Mouse (Mus musculus) hindbrain, postnatal 0 days (tissue): ENCODE measurements around the gene Gemin7. TPM values are rescaled to one million over a fixed set of nuclear protein-coding genes. Genes with fewer than 3 reads are reported as not detected.

ENCODE experiments used
- ATAC-seq: fragments of 200-750 bp; cut with Nextera tagmentation; 2 replicates; pipeline ENCODE4 v1.8.0; 2017; ENCODE audit warnings: mild to moderate bottlenecking, moderate TSS enrichment, moderate library complexity
- DNase-seq: peaks from one replicate; pipeline ENCODE4 v3.0.0-alpha.2; 2015; ENCODE audit warnings: low spot score
- H3K27ac ChIP-seq: fragments of 300-500 bp; sonication (generic); 2 replicates; pipeline ENCODE4 v1.5.1; 2014; ENCODE audit warnings: mild to moderate bottlenecking
- H3K27me3 ChIP-seq: fragments of 300-500 bp; sonication (generic); 2 replicates; pipeline ENCODE4 v1.6.1; 2014; ENCODE audit warnings: low read length, mixed read lengths; ENCODE audit not compliant: insufficient read depth
- H3K36me3 ChIP-seq: fragments of 300-500 bp; sonication (generic); 2 replicates; pipeline ENCODE4 v1.6.1; 2014; ENCODE audit warnings: low read length, mixed read lengths; ENCODE audit not compliant: insufficient read depth
- H3K4me1 ChIP-seq: fragments of 300-500 bp; sonication (generic); 2 replicates; pipeline ENCODE4 v1.6.1; 2014; ENCODE audit warnings: antibody characterized with exemption, low read length, mixed read lengths; ENCODE audit not compliant: insufficient read depth
- H3K4me2 ChIP-seq: fragments of 300-500 bp; sonication (generic); 2 replicates; pipeline ENCODE4 v1.6.1; 2014; ENCODE audit warnings: low read depth, mild to moderate bottlenecking, low read length, moderate library complexity, mixed read lengths
- H3K4me3 ChIP-seq: fragments of 300-500 bp; sonication (generic); 2 replicates; pipeline ENCODE4 v1.5.1; 2014; ENCODE audit warnings: low read length
- H3K9ac ChIP-seq: fragments of 300-500 bp; sonication (generic); replicated peaks from 2 replicates; pipeline ENCODE4 v1.6.1; 2014; ENCODE audit warnings: mild to moderate bottlenecking, low read length, moderate library complexity, mixed read lengths
- H3K9me3 ChIP-seq: fragments of 300-500 bp; sonication (generic); 2 replicates; pipeline ENCODE4 v1.6.1; 2016; ENCODE audit warnings: low read length, mixed read lengths
- CTCF ChIP-seq: IDR thresholded peaks from 2 replicates; pipeline ENCODE4 v1.5.1; 2016; ENCODE audit warnings: antibody characterized with exemption, control low read depth, low read depth
- WGBS: fragments of 180-500 bp; shearing (Covaris S2); extraction: QIAGEN DNeasy Blood & Tissue Kit; methylation state at CpG from one replicate; pipeline ENCODE4 v1.1.7; 2014; 5-methylcytosine and 5-hydroxymethylcytosine counted together
- polyA plus RNA-seq: library from polyadenylated mRNA; unstranded; fragments of >200 nt; fragmentation: Nextera tagmentation; extraction: Ambion mirVana; gene quantifications from 2 replicates; pipeline ENCODE4 v1.2.1, GENCODE M21; 2015
- total RNA-seq: library from RNA; depleted of rRNA; stranded (reverse); fragments of >200 nt; gene quantifications from 2 replicates; pipeline ENCODE4 v1.2.3, GENCODE M21; 2014

The Gemin7 gene
- total and polyA plus RNA-seq, 2 experiments from 2014 or later: 61.7 to 162 TPM

GRCm38 (mm10) chr7:19578436-19578835, 1.0 kb upstream of the Gemin7 start:
- DNase-seq (no peak), ATAC-seq (no peak)
- Histone ChIP-seq H3K4me2 (no peak overlapping the region), H3K27me3 (peaks cover 18% of the 10 kb centered on the region), H3K9me3 (no peaks in the 10 kb centered on the region), H3K9ac (no peak overlapping the region), H3K27ac (no peak overlapping the region), H3K4me3 (no peak overlapping the region), H3K4me1 (peaks cover 10% of the 10 kb centered on the region; the same call in 1 of the 2 replicates), H3K36me3 (peaks cover 22% of the 10 kb centered on the region)
- no peak for TF ChIP-seq CTCF
- WGBS: 62% methylated on average over 4 of the region's 4 CpGs

GRCm38 (mm10) chr7:19577877-19578414, 551 bp upstream of the Gemin7 start:
- Histone ChIP-seq H3K9ac (no peak overlapping the region), H3K4me1 (peaks cover 10% of the 10 kb centered on the region; the same call in 1 of the 2 replicates), H3K4me2 (peak overlapping the region; percentile 67), H3K27me3 (peaks cover 18% of the 10 kb centered on the region), H3K4me3 (peak overlapping the region; percentile 35), H3K36me3 (peaks cover 20% of the 10 kb centered on the region; the same call in 1 of the 2 replicates), H3K27ac (no peak overlapping the region), H3K9me3 (no peaks in the 10 kb centered on the region)
- DNase-seq (no peak), ATAC-seq (no peak)
- WGBS: 20% methylated on average over 10 of the region's 10 CpGs
- TF ChIP-seq CTCF: no peak

GRCm38 (mm10) chr7:19575559-19575958, 1.8 kb downstream of the Gemin7 start:
- Histone ChIP-seq H3K9ac (no peak overlapping the region), H3K4me2 (no peak overlapping the region), H3K36me3 (peaks cover 3% of the 10 kb centered on the region; the same call in 1 of the 2 replicates), H3K27ac (no peak overlapping the region), H3K4me3 (no peak overlapping the region), H3K4me1 (peaks cover 16% of the 10 kb centered on the region), H3K9me3 (no peaks in the 10 kb centered on the region), H3K27me3 (peaks cover 18% of the 10 kb centered on the region)
- TF ChIP-seq CTCF: no peak
- ATAC-seq (no peak), DNase-seq (no peak)
- WGBS: 68% methylated on average over 3 of the region's 3 CpGs

GRCm38 (mm10) chr7:19573776-19574140, 3.6 kb downstream of the Gemin7 start:
- WGBS: 23% methylated on average over 16 of the region's 16 CpGs
- H3K9ac ChIP-seq: peak overlapping the region; percentile 76
- no peak for TF ChIP-seq CTCF
- ATAC-seq: no peak
- peak overlapping the region; percentile 79 for H3K4me2 ChIP-seq
- H3K27me3 ChIP-seq: peaks cover 18% of the 10 kb centered on the region
- peak overlapping the region; percentile 77 for H3K27ac ChIP-seq
- no peaks in the 10 kb centered on the region for H3K9me3 ChIP-seq
- DNase-seq: no peak
- H3K4me3 ChIP-seq: peak overlapping the region; percentile 78
- H3K4me1 ChIP-seq: peaks cover 16% of the 10 kb centered on the region
- H3K36me3 ChIP-seq: peaks cover 10% of the 10 kb centered on the region; the same call in 1 of the 2 replicates

- peak; percentile 11 for TF ChIP-seq CTCF
- peaks cover 10% of the 10 kb centered on the region; the same call in 1 of the 2 replicates for H3K36me3 ChIP-seq
- peak; percentile 91 for ATAC-seq
- peaks cover 18% of the 10 kb centered on the region for H3K27me3 ChIP-seq
- no peaks in the 10 kb centered on the region for H3K9me3 ChIP-seq
- peak; percentile 87 for DNase-seq
- peak overlapping the region; percentile 79 for H3K4me2 ChIP-seq
- H3K4me3 ChIP-seq: peak overlapping the region; percentile 78
- peak overlapping the region; percentile 77 for H3K27ac ChIP-seq
- peaks cover 16% of the 10 kb centered on the region for H3K4me1 ChIP-seq
- peak overlapping the region; percentile 76 for H3K9ac ChIP-seq
- WGBS: under 1% methylated on average over 53 of the region's 53 CpGs
These were observed 4.2 kb downstream of the Gemin7 start for GRCm38 (mm10) chr7:19572926-19573775.

- H3K4me2 ChIP-seq: no peak overlapping the region
- peaks cover 6% of the 10 kb centered on the region; the same call in 1 of the 2 replicates for H3K4me1 ChIP-seq
- 85% methylated on average over 3 of the region's 3 CpGs for WGBS
- H3K36me3 ChIP-seq: peaks cover 18% of the 10 kb centered on the region
- ATAC-seq (no peak), DNase-seq (no peak)
- no peak overlapping the region for H3K27ac ChIP-seq
- H3K27me3 ChIP-seq: no peaks in the 10 kb centered on the region
- no peak overlapping the region for H3K9ac ChIP-seq
- H3K4me3 ChIP-seq: no peak overlapping the region
- no peaks in the 10 kb centered on the region for H3K9me3 ChIP-seq
- TF ChIP-seq CTCF: no peak
These were observed 7.7 kb downstream of the Gemin7 start for GRCm38 (mm10) chr7:19569647-19570046.
